In genomic region chr6:38865805-38866204, GRCm38 (mm10) we compare ENCODE assay signal across 21 mouse cellular contexts. TPM values are rescaled to one million over a fixed set of nuclear protein-coding genes. Genes with fewer than 3 reads are reported as not detected.
DNase-seq lines count a peak whose midpoint lies in the region; ATAC-seq lines count a peak whose summit lies in the region.
"Had no signal": no experiment of that assay in that cellular context is flagged by ENCODE, and none has a peak within 500 bp of the region (broad histone marks: within the 10 kb centered on the region; RNA-seq: fewer than 3 reads in every experiment).

No protein-coding gene starts in this region.

- H3K4me3 ChIP-seq in liver, embryonic 12.5 days: no peak overlapping the region
- H3K4me3 ChIP-seq: embryonic facial prominence, embryonic 10.5 days; forebrain, embryonic 15.5 days; heart, embryonic 13.5 days; limb, embryonic 15.5 days; midbrain, embryonic 10.5 days had no signal

- no peaks in the 10 kb centered on the region for H3K9me3 ChIP-seq in liver, embryonic 12.5 days (replicated peaks)
- H3K9me3 ChIP-seq: embryonic facial prominence, embryonic 10.5 days; forebrain, embryonic 15.5 days; heart, embryonic 13.5 days; limb, embryonic 15.5 days; midbrain, embryonic 10.5 days had no signal

- peak overlapping the region; percentile 45; the same call in 1 of the 2 replicates for H3K9ac ChIP-seq in liver, embryonic 12.5 days
- H3K9ac ChIP-seq: forebrain, embryonic 15.5 days; heart, embryonic 13.5 days; limb, embryonic 15.5 days had no signal

- ATAC-seq in liver, embryonic 12.5 days: no peak
- peak; percentile 92 for ATAC-seq in megakaryocyte, adult 5-6 weeks (ENCODE audit: poor library complexity, severe bottlenecking)
- ATAC-seq: forebrain, embryonic 15.5 days; hindbrain, postnatal 0 days; intestine, postnatal 0 days; lung, postnatal 0 days; midbrain, embryonic 16.5 days had no signal

- H3K4me1 ChIP-seq in liver, embryonic 12.5 days: peaks cover 85% of the 10 kb centered on the region

- peaks cover 32% of the 10 kb centered on the region for H3K36me3 ChIP-seq in liver, embryonic 12.5 days
- H3K36me3 ChIP-seq: limb, embryonic 15.5 days had no signal

- peak overlapping the region; percentile 45 for H3K4me2 ChIP-seq in liver, embryonic 12.5 days
- H3K4me2 ChIP-seq: forebrain, embryonic 15.5 days; heart, embryonic 13.5 days; limb, embryonic 15.5 days had no signal

- peak; percentile 38 for DNase-seq in lung, postnatal 36 days
- DNase-seq in lung, postnatal 10 days: no peak
- no peak for DNase-seq in left cerebral cortex, postnatal 4 days
- DNase-seq in adrenal gland, postnatal 10 days: no peak
- no peak for DNase-seq in right cerebral cortex, postnatal 25 days
- DNase-seq: adrenal gland, postnatal 36 days; cerebellum, adult 11-12 months; cerebellum, postnatal 10 days; gastrocnemius, postnatal 10 days; heart, postnatal 14 days had no signal

- no peaks in the 10 kb centered on the region for H3K27me3 ChIP-seq in liver, embryonic 12.5 days (replicated peaks)
- H3K27me3 ChIP-seq: forebrain, embryonic 15.5 days; heart, embryonic 13.5 days; limb, embryonic 15.5 days had no signal

- intact Hi-C loops in left cerebral cortex, postnatal 4 days (cut with DNase I): no loop called here

- H3K27ac ChIP-seq in liver, embryonic 12.5 days: peak overlapping the region; percentile 75
- H3K27ac ChIP-seq: embryonic facial prominence, embryonic 10.5 days; forebrain, embryonic 15.5 days; heart, embryonic 13.5 days; hindbrain, postnatal 0 days; limb, embryonic 15.5 days; midbrain, embryonic 10.5 days had no signal

RNA-seq across cellular contexts. Expression of gene Tbxas1, which starts 9.4 kb away (rescaled TPM):
- polyA plus RNA-seq in liver, embryonic 12.5 days (2016; fragmentation: Nextera tagmentation; extraction: Ambion mirVana): 11.3 and 12.9 TPM in 2 replicates
- 22.3 and 25.1 TPM in 2 replicates for total RNA-seq in megakaryocyte, adult 5-6 weeks (2015)
- 33.0 and 43.3 TPM in 2 replicates for total RNA-seq in megakaryocyte, adult 5-6 weeks (2017)
- 1 to 10 TPM; 1.3 to 1.4 TPM for total RNA-seq in left cerebral cortex, postnatal 4 days (2021)
- 1 to 10 TPM; 3.1 to 3.7 TPM for total RNA-seq in adrenal gland, postnatal 10 days (2021)

RNA-seq across cellular contexts. Expression of gene Hipk2, which starts 10.2 kb away (rescaled TPM):
- polyA plus RNA-seq in liver, embryonic 12.5 days (2016; fragmentation: Nextera tagmentation; extraction: Ambion mirVana): 26.8 and 28.9 TPM in 2 replicates
- total RNA-seq in megakaryocyte, adult 5-6 weeks (2015): 54.5 and 60.9 TPM in 2 replicates
- total RNA-seq in megakaryocyte, adult 5-6 weeks (2017): 9.5 and 21.8 TPM in 2 replicates
- 10 to 100 TPM; 54.6 to 55.5 TPM for total RNA-seq in left cerebral cortex, postnatal 4 days (2021)
- 10 to 100 TPM; 72.8 to 88.4 TPM for total RNA-seq in adrenal gland, postnatal 10 days (2021)

Comparison
In these comparisons a context has a peak if more than half of its experiments do, and no peak if none do; other contexts are left out.
1. RNA of gene Tbxas1, which starts 9.4 kb away (total RNA-seq): 22.3 to 43.3 TPM in megakaryocyte, adult 5-6 weeks; 3.1 to 3.7 TPM in adrenal gland, postnatal 10 days and 1.3 to 1.4 TPM in left cerebral cortex, postnatal 4 days; every median in the first group is over 4 times any median in the second.